Mouse (Mus musculus) kidney, embryonic 16.5 days (tissue): ENCODE measurements around the gene Dnah9. TPM values are rescaled to one million over a fixed set of nuclear protein-coding genes. Genes with fewer than 3 reads are reported as not detected.

Experiments used
- ATAC-seq: fragments of 200-750 bp; cut with Nextera tagmentation; 2 replicates; pipeline ENCODE4 v1.8.0; 2017; ENCODE audit warnings: moderate TSS enrichment; ENCODE audit not compliant: low FRiP score, low TSS enrichment
- H3K27ac ChIP-seq: fragments of 300-500 bp; sonication (generic); 2 replicates; pipeline ENCODE4 v1.5.1; 2014; ENCODE audit warnings: low read length
- H3K27me3 ChIP-seq: fragments of 300-500 bp; sonication (generic); 2 replicates; pipeline ENCODE4 v1.6.1; 2014; ENCODE audit warnings: low read length, control low read depth, mixed read lengths; ENCODE audit not compliant: insufficient read depth
- H3K36me3 ChIP-seq: fragments of 300-500 bp; sonication (generic); 2 replicates; pipeline ENCODE4 v1.6.1; 2014; ENCODE audit warnings: low read length, control low read depth, mixed read lengths; ENCODE audit not compliant: insufficient read depth
- H3K4me1 ChIP-seq: fragments of 300-500 bp; sonication (generic); 2 replicates; pipeline ENCODE4 v1.6.1; 2014; ENCODE audit warnings: low read length, control low read depth, mixed read lengths; ENCODE audit not compliant: insufficient read depth
- H3K4me2 ChIP-seq: fragments of 300-500 bp; sonication (generic); replicated peaks from 2 replicates; pipeline ENCODE4 v1.6.1; 2014; ENCODE audit warnings: low read depth, low read length
- H3K4me3 ChIP-seq: fragments of 300-500 bp; sonication (generic); 2 replicates; pipeline ENCODE4 v1.5.1; 2014; ENCODE audit warnings: mild to moderate bottlenecking, low read length
- H3K9ac ChIP-seq: fragments of 300-500 bp; sonication (generic); replicated peaks from 2 replicates; pipeline ENCODE4 v1.6.1; 2014; ENCODE audit warnings: low read length
- H3K9me3 ChIP-seq: fragments of 300-500 bp; sonication (generic); 2 replicates; pipeline ENCODE4 v1.6.1; 2016; ENCODE audit warnings: low read length, control low read depth
- WGBS: fragments of 180-500 bp; shearing (Covaris S2); extraction: QIAGEN DNeasy Blood & Tissue Kit; methylation state at CpG from one replicate; pipeline ENCODE4 v1.1.7; 2014; 5-methylcytosine and 5-hydroxymethylcytosine counted together
- polyA plus RNA-seq: library from polyadenylated mRNA; unstranded; fragments of >200 nt; fragmentation: Nextera tagmentation; extraction: Ambion mirVana; gene quantifications from 2 replicates; pipeline ENCODE4 v1.2.1, GENCODE M21; 2015

Gene Dnah9
- polyA plus RNA-seq, 1 experiment from 2014 or later, result 0.05 TPM

DNA sequence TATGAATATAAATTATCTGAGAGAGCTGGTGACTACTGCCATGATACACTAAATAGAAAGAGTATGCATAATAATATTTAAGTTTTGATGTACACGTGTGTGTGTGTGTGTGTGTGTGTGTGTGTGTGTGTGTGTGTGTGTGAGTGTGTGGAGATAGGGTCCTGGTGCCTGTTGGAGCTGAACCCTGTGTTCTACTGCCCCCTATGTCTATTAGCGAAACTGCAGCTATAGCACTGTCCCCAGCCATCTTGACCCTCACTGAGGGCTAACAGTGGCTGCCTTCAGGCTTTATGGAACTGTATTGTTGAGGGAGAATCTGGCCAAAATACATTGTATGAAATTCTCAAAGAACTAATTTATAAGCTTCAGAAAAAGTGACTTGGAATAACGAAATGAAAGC lies 192.5 kb downstream of the Dnah9 start:
- Histone ChIP-seq H3K9me3 (no peaks in the 10 kb centered on the region), H3K36me3 (no peaks in the 10 kb centered on the region), H3K4me3 (no peak overlapping the region), H3K9ac (no peak overlapping the region), H3K27me3 (no peaks in the 10 kb centered on the region), H3K4me2 (no peak overlapping the region), H3K27ac (no peak overlapping the region), H3K4me1 (no peaks in the 10 kb centered on the region)
- ATAC-seq, result no peak
- WGBS, result 69% methylated on average over 3 of the region's 3 CpGs

- Histone ChIP-seq H3K4me2 (no peak overlapping the region), H3K36me3 (no peaks in the 10 kb centered on the region), H3K9me3 (no peaks in the 10 kb centered on the region), H3K9ac (no peak overlapping the region), H3K27ac (no peak overlapping the region), H3K4me3 (no peak overlapping the region), H3K27me3 (no peaks in the 10 kb centered on the region), H3K4me1 (no peaks in the 10 kb centered on the region)
- ATAC-seq, result no peak
- 81% methylated on average over 2 of the region's 2 CpGs for WGBS
Observed at GRCm38 (mm10) chr11:65930796-65931195, 237.6 kb downstream of the Dnah9 start.

DNA sequence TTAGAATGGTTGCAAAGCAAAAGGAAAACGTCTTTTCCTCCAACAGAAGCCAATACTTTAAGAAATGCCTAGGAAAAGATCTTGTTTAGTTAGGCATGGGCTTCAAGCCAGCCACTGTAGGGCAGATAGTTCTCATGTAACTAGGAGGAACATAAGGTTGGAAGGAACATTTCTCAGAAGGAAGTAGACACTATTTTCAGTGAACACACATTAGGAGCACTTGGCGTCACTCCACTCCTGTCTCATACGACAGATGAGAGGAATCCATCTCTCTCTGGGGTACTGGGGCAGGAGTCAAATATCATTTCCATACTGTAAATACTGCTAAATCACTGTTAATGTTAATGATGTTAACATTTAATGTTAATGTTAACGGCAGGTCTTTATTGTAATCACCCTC lies 238.0 kb downstream of the Dnah9 start:
- H3K4me3 ChIP-seq, result no peak overlapping the region
- no peaks in the 10 kb centered on the region for H3K27me3 ChIP-seq
- no peaks in the 10 kb centered on the region for H3K36me3 ChIP-seq
- H3K9me3 ChIP-seq, result no peaks in the 10 kb centered on the region
- no peaks in the 10 kb centered on the region for H3K4me1 ChIP-seq
- 68% methylated on average over 4 of the region's 4 CpGs for WGBS
- ATAC-seq, result no peak
- H3K9ac ChIP-seq, result no peak overlapping the region
- H3K27ac ChIP-seq, result no peak overlapping the region
- no peak overlapping the region for H3K4me2 ChIP-seq

DNA sequence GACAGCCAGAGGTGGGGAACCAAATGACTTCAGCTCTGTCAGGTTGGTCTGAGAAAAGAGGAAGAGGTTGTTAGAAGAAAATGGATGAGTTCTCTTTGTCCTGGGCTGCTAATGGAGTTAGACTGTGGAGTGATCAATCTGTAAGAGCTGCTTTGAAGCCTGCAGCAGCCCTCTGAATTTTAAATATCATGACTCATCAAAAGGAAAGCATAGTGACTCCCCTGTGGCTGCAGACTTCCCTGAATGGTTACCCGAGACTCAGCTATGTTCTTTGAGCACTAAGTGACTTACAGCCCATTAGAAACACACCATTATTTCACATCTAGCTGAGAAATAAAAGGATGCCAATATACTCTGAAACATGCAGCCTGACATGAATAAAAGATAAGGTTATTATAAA lies 240.4 kb downstream of the Dnah9 start:
- no peak for ATAC-seq
- H3K36me3 ChIP-seq, result no peaks in the 10 kb centered on the region
- WGBS, result 28% methylated on average over 1 of the region's 1 CpGs
- H3K4me2 ChIP-seq, result no peak overlapping the region
- H3K4me3 ChIP-seq, result no peak overlapping the region
- H3K27me3 ChIP-seq, result no peaks in the 10 kb centered on the region
- no peak overlapping the region for H3K27ac ChIP-seq
- H3K9me3 ChIP-seq, result no peaks in the 10 kb centered on the region
- H3K4me1 ChIP-seq, result no peaks in the 10 kb centered on the region
- no peak overlapping the region for H3K9ac ChIP-seq

DNA sequence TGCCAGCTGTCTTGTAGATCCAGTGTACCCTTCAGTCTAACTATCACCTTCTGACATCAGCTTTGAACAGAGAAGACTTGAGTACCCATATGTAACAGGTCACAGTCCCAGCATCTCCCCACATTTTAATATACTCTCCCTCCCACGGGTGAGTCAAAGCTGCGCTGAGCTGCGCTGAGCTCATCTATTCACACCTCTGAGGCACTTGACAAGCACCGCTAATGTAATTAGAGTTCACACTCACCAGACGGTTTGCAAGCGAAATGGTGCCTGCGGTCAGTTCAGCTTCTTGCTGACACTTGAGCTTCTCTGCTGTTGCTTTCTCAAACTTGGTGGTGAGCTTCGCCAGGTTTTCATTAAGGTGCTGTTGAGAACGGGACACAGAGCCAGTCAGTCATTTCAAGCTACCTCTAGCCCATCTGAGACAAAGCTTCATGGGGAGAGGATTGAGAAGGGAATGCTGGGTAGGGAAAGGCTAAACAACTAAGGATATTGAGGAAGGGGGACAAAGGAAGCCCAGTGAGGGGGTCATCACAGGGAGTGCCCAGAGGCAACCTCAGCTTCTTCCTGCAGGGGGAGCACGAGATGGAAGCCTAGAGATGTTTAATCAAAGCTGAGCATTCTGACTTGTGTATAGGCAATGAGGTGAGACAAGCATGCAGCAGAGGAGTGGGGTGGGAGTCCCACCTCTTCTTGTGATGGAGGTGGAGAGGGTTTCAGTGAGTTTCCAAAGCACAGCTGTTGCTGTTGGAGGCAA lies 249.7 kb downstream of the Dnah9 start:
- Histone ChIP-seq H3K27me3 (no peaks in the 10 kb centered on the region), H3K4me3 (no peak overlapping the region), H3K9ac (no peak overlapping the region), H3K4me2 (no peak overlapping the region), H3K36me3 (no peaks in the 10 kb centered on the region), H3K9me3 (no peaks in the 10 kb centered on the region), H3K4me1 (no peaks in the 10 kb centered on the region), H3K27ac (no peak overlapping the region)
- WGBS, result 63% methylated on average over 10 of the region's 10 CpGs
- no peak for ATAC-seq

DNA sequence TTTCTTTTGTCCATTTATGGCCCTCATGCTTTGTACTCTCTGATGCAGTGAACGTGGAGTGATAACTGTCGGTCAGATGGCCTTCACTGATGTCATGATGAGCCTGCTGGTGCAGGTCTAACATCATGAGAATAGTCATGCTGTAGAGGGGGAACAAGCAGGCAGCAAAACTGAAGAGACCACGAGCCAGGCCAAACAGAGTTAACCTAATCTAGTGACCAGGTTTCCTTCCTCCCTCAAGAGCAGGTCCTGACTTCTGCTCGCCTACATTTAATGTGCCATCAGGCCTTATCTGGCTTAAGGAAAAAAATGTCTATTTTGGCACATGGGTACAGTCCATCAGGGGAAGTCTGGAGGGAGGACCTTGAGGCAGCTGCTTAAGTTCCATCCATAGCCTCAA lies 259.2 kb downstream of the Dnah9 start:
- H3K4me3 ChIP-seq, result no peak overlapping the region
- no peak overlapping the region for H3K9ac ChIP-seq
- no peak for ATAC-seq
- WGBS, result 79% methylated on average over 4 of the region's 4 CpGs
- no peaks in the 10 kb centered on the region for H3K9me3 ChIP-seq
- no peak overlapping the region for H3K4me2 ChIP-seq
- H3K27ac ChIP-seq, result no peak overlapping the region
- no peaks in the 10 kb centered on the region for H3K36me3 ChIP-seq
- no peaks in the 10 kb centered on the region for H3K27me3 ChIP-seq
- no peaks in the 10 kb centered on the region for H3K4me1 ChIP-seq

GRCm38 (mm10) chr11:65905487-65905886 lies 262.9 kb downstream of the Dnah9 start:
- Histone ChIP-seq H3K4me2 (no peak overlapping the region), H3K4me3 (no peak overlapping the region), H3K27ac (no peak overlapping the region), H3K9ac (no peak overlapping the region), H3K9me3 (no peaks in the 10 kb centered on the region), H3K27me3 (no peaks in the 10 kb centered on the region), H3K4me1 (no peaks in the 10 kb centered on the region), H3K36me3 (no peaks in the 10 kb centered on the region)
- ATAC-seq, result no peak
- WGBS, result 71% methylated on average over 2 of the region's 2 CpGs

GRCm38 (mm10) chr11:65903944-65904343 lies 264.4 kb downstream of the Dnah9 start:
- WGBS, result 75% methylated on average over 2 of the region's 2 CpGs
- Histone ChIP-seq H3K4me2 (no peak overlapping the region), H3K4me3 (no peak overlapping the region), H3K9ac (no peak overlapping the region), H3K27me3 (no peaks in the 10 kb centered on the region), H3K27ac (no peak overlapping the region), H3K4me1 (no peaks in the 10 kb centered on the region), H3K36me3 (no peaks in the 10 kb centered on the region), H3K9me3 (no peaks in the 10 kb centered on the region)
- ATAC-seq, result no peak

DNA sequence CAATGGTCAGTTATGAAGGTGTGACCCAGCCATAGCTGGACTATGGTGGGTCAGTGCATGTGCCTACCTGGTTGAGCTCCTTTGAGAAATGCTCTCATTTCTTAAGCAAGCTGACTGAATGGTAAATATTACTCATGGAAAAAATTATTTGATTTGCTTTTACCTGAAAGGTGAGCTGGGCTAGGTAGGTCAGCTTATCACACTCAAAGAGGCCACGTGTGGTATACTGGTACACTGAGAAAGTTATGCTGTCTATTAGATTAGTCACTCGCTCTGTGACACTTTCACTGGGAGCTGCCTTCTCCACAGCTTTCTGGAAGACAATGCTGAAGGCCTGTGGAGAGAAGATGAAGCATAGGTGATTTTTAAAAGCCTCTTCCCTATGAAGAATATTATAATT lies 286.9 kb downstream of the Dnah9 start:
- Histone ChIP-seq H3K4me1 (no peaks in the 10 kb centered on the region), H3K4me2 (no peak overlapping the region), H3K4me3 (no peak overlapping the region), H3K9me3 (no peaks in the 10 kb centered on the region), H3K27me3 (no peaks in the 10 kb centered on the region), H3K9ac (no peak overlapping the region), H3K27ac (no peak overlapping the region), H3K36me3 (no peaks in the 10 kb centered on the region)
- no peak for ATAC-seq
- 84% methylated on average over 2 of the region's 2 CpGs for WGBS

DNA sequence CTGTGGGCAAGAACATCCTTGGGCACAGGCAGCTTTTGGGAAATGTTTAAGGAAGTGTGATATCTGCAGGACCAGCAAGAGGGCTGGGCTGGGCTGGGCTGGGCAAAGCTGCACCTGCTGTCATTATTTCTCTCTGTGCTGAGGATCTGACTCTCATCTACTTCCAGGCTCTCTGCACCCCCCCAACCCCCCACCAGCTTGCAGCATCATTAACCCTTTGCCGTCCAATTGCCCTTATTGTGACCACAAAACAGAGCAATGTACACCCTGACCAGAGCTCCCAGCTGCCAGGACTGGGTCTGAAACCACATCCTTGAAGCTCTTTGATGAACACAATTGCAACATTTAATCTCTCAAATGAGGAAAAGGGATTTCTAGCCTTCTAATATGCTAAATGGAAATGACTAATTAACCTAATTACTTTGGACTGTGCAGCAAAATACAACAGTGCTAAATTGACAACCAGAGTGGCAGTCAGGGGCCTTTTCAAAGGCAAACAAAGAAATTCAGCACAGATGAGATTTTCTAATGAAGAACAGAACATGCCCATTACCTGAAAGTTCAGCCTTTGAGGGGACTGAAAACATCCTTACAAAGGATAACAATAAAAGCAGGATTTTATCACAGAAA lies 291.1 kb downstream of the Dnah9 start:
- H3K27ac ChIP-seq, result no peak overlapping the region
- no peaks in the 10 kb centered on the region for H3K4me1 ChIP-seq
- no peak overlapping the region for H3K4me3 ChIP-seq
- H3K4me2 ChIP-seq, result no peak overlapping the region
- ATAC-seq, result no peak
- no peaks in the 10 kb centered on the region for H3K9me3 ChIP-seq
- H3K9ac ChIP-seq, result no peak overlapping the region
- H3K36me3 ChIP-seq, result no peaks in the 10 kb centered on the region
- WGBS, result 55% methylated on average over 1 of the region's 1 CpGs
- H3K27me3 ChIP-seq, result no peaks in the 10 kb centered on the region
